Mouse (Mus musculus): Measurements from ENCODE around the gene Atf7ip.

DNA sequence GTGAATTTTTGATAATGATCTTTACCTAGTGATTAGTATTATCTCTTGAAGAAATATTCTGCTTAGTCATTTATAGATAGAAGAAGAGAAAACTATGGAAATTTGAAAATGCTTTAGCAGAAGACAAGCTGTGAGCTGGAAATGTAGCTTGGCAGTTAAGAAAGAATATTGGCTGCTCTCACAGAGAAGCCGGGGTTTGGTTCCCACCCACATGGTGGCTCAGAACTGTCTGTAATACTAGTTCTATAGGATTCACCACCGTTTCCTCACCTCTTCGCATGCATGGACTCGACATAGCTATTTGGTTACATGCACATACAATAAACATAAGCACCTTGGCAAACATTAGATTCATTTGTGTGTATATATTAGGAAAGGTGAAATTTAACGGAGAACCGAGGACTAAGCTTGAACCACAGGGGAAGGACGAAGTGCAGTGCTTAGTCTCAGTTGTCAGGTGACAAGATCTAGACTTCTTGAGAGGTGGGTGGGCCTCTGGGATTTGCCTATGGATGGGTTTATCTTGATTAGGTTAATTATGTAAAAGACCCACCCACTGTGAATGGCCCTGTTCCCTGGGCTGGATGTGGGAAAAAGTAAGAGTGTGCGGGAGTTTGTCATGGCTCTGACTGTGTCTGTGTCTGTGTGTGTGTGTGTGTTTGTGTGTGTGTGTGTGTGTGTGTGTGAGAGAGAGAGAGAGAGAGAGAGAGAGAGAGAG, 52.5 kb downstream of the Atf7ip start:
- TF ChIP-seq CTCF (conservative IDR thresholded peaks at IDR 0.05; ENCODE audit: low read length): no peak
- peak; percentile 37; the same call in 1 of the 2 replicates for TF ChIP-seq NANOG (IDR thresholded peaks at IDR 0.05; ENCODE audit: borderline replicate concordance, low read length)
